Mouse (Mus musculus): Measurements from ENCODE around the gene Plekhg5. TPM values are rescaled to one million over a fixed set of nuclear protein-coding genes. Genes with fewer than 3 reads are reported as not detected.

Gene Plekhg5
- polyA plus RNA-seq, 1 experiment = 12.7 TPM

DNA sequence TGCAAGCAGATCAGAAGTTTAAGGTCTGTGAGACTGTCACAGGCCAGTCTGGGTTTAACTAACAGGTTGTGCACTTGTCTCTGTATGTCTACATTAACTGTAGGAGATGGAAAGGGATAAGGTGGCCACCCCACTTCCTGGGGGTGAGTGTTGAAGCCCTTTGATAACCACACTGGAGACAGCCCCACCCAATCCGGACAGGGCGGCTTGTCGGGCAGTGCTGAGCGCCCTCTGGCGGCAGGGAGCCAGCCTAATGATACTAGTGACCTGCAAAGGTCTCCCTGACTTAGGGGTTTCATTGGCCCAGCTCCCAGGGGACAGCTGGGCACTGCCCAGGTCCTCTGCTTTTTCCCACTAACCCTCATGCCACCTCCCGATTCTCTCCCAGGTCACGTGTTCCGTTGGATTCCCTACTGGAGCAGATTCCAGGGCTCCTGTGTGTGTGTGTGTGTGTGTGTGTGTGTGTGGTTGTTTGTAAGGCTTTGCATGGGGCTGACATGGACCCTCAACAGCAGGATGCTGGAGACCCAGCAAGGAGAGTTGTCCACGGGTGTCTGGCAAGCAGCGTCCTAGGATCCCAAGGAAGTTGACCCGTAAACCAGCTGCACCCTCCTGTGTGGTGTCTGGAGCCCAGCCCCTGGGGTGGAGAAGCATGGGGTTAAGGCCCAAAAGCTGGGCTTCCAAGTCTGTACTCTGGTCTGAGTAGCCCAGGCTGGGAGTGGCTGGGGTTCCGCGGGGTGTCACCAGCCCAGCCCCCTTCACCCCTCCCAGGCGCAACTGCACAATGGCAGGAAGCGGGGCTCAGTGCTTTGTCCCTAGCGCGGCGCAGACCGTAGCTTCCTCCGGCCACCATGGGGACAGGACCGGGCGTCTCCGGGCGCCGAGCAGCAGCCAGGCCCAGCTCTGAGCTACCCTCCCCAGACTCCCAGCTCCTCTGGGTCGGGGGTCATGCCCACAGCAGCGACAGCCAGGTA, 23.9 kb downstream of the Plekhg5 start:
- no peak for DNase-seq (ENCODE audit: low read depth, low spot score)
- WGBS = 49% methylated on average over 27 of the region's 27 CpGs

- DNase-seq (ENCODE audit: low read depth, low spot score) = no peak
These were observed 24.6 kb downstream of the Plekhg5 start for GRCm38 (mm10) chr4:152096927-152097326.

DNA sequence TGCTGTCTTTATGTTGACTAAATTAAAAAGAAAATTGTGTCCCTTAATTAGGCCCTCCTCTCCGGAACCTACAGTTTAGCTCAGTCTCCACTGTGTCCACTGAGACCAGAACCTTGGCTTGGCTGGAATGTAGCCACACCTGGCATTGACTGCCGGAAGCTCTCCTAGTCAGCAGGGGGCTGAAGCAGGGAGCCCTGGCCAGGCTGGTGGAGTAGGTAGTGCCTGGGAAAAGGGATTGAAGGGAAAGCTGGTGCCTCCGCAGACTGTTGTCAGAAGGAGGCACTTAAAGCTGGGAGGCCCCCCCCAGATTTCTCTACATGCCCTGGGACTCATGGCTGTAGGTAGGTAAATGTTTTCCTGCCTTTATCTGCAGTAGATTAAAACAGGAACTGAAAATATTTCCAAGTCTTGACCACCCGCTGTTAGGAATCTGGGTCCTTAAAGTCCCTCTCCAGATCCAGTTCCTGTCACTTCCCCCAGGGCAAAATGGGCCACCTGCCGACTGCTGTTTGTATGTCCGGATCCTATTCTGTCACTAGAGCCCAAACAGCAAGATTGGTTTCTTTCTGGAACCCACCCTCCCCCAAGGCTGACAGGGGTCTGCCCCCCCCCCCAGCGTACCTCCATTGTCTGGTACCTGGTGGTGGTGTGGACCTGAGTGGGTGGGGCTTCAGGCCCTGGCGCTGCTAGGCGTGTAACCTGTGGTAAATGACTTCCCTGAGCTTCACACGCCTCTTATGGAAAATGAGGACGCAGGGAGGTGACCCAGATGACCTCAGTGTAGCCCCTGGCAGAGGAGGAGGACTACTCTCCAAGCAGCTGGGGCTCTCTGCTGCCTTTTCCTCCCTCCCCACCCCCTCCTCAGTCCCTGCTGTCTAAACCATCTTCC, 25.9 kb downstream of the Plekhg5 start:
- WGBS = 56% methylated on average over 11 of the region's 11 CpGs
- DNase-seq (ENCODE audit: low read depth, low spot score) = no peak

More at GRCm38 (mm10) chr4:152096927-152097326, 24.6 kb downstream of the Plekhg5 start:
- 79% methylated on average over 6 of the region's 6 CpGs for WGBS

DNA sequence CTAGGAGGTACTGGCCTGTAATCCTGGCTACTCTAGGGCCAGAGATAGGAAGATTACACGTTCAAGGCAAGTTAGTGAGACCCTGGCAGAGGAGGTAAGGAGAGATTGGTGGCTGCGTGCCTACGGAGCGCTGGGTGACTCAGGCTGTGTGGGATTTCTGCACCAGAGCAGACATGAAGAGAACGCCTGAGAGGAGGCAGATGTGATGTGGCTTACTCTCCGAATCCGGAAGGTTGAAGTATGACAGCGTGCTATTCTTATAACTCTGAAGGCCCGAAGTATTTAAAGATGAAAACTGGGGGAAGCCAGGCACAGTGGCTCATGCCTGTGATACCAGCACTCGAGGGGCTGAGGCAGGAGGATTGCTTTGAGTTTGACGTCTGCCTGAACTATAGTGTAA, 28.2 kb downstream of the Plekhg5 start:
- 76% methylated on average over 11 of the region's 11 CpGs for WGBS
- DNase-seq (ENCODE audit: low read depth, low spot score) = no peak

- no peak for DNase-seq (ENCODE audit: low read depth, low spot score)
- 68% methylated on average over 7 of the region's 7 CpGs for WGBS
These were observed 28.9 kb downstream of the Plekhg5 start for GRCm38 (mm10) chr4:152101081-152101653.

GRCm38 (mm10) chr4:152101921-152102320, 29.6 kb downstream of the Plekhg5 start:
- DNase-seq (ENCODE audit: low read depth, low spot score) = no peak
- WGBS = 96% methylated on average over 16 of the region's 16 CpGs

DNA sequence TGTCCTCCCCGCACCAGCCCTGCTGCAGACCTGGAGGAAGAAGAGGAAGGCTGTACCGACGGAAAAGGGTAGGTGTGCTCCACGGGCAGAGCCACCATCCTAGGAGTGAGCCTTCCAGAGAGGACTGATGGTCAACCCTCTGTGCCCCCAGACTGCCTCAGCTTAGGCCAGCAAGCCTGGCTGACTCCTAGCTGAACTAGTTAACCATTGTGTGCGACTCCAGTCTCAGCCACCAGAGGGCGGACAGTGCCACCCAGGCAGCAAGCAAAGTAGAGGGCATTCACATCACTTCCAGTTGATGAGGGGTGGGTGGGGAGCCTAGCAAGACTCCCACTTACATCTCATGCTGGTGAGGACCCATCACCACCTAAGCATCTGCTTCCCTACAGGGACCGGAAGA, 30.7 kb downstream of the Plekhg5 start:
- WGBS = 52% methylated on average over 7 of the region's 7 CpGs
- no peak for DNase-seq (ENCODE audit: low read depth, low spot score)

DNA sequence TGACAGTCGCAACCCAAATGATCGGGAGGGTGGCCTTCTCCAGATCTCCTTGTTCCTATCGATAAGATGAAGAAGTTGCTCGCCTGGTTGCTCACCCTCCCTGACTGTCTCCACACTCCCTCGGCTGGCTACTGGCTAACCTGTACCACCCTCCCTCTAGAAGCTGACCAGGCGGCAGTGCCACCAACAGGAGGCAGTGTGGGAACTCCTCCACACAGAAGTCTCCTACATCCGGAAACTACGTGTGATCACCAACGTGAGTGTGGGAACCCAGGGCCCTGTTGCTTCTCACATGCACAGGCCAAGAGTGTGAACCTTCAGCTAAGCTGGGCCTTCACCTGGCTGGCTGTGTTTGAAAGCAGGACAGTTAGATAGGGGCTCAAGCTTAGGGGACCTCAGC, 34.4 kb downstream of the Plekhg5 start:
- no peak for DNase-seq (ENCODE audit: low read depth, low spot score)
- WGBS = 71% methylated on average over 9 of the region's 9 CpGs

- WGBS = 24% methylated on average over 24 of the region's 24 CpGs
- no peak for DNase-seq (ENCODE audit: low read depth, low spot score)
These were observed 35.2 kb downstream of the Plekhg5 start for GRCm38 (mm10) chr4:152107493-152107892.

GRCm38 (mm10) chr4:152107971-152108509, 35.7 kb downstream of the Plekhg5 start:
- 33% methylated on average over 30 of the region's 30 CpGs for WGBS
- no peak for DNase-seq (ENCODE audit: low read depth, low spot score)

DNA sequence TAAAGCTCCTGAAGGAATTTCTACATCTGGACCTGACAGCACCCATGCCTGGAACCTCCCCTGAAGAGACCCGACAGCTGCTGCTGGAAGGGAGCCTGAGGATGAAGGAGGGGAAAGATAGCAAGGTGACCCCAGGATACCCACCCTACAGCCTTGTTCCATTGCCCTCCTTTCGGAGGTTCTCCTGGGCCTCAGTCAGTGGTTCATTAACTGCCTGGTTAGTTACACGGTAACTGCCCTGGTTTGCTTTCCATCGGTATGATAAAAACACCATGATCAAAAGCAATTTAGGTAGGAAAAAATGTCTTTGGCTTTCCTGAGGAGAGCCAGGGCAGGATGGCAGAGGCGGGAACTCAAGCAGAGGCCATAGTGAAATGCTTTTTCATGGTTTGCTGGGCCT, 36.4 kb downstream of the Plekhg5 start:
- 94% methylated on average over 5 of the region's 5 CpGs for WGBS
- DNase-seq (ENCODE audit: low read depth, low spot score) = no peak

GRCm38 (mm10) chr4:152109509-152109908, 37.2 kb downstream of the Plekhg5 start:
- 71% methylated on average over 3 of the region's 3 CpGs for WGBS
- no peak for DNase-seq (ENCODE audit: low read depth, low spot score)

DNA sequence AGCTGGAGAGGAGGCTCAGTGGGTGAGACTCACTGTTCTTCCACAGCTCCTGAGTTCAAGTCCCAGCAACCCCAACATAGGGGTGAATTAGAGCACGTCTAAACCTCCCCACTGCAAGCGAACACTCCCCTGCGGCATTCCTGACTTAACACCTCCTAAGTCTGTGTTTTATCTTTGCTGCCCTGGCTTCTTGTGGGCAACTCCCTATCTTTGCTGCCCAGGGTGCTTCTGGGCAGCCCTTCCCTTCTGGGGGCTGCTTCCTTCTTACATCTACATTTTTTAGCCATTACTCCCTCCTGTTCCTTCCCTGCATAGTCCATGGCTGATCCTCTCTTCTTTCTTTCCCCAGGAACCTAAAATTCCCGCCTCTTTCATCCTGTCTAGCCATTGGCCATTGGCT, 38.4 kb downstream of the Plekhg5 start:
- DNase-seq (ENCODE audit: low read depth, low spot score) = no peak
- WGBS = 95% methylated on average over 4 of the region's 4 CpGs

GRCm38 (mm10) chr4:152112329-152112728, 40.0 kb downstream of the Plekhg5 start:
- WGBS = 85% methylated on average over 9 of the region's 9 CpGs
- DNase-seq (ENCODE audit: low read depth, low spot score) = no peak

- 90% methylated on average over 16 of the region's 16 CpGs for WGBS
- DNase-seq (ENCODE audit: low read depth, low spot score) = no peak
These were observed 41.8 kb downstream of the Plekhg5 start for GRCm38 (mm10) chr4:152114080-152114479.

- 31% methylated on average over 30 of the region's 30 CpGs for WGBS
- DNase-seq (ENCODE audit: low read depth, low spot score) = no peak
These were observed 43.8 kb downstream of the Plekhg5 start, which contains the start of gene Tnfrsf25 for GRCm38 (mm10) chr4:152115921-152116612. Gene Tnfrsf25 (plus strand): TSS chr4:152115934.

DNA sequence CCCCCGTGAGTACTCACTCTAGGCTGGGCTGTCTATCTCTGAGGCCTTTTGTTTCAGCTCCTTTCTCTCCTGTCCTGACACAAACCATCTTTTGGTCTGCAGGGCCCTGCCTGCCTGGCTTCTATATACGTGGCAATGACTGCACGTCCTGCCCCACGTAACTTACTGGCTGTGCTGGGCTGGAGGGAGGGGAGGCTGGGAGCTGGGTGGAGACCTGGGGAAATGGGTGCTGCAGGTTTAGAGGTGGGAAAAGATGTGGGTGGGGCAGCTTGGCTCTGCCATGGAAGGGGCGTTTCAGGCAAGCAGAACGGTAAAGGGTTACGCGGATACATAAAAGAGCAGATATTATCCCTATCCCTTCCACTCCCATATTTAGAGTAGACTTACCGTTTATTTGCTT, 45.2 kb downstream of the Plekhg5 start:
- WGBS = 38% methylated on average over 9 of the region's 9 CpGs
- DNase-seq (ENCODE audit: low read depth, low spot score) = no peak

GRCm38 (mm10) chr4:152119396-152120292, 47.3 kb downstream of the Plekhg5 start:
- no peak for DNase-seq (ENCODE audit: low read depth, low spot score)
- 33% methylated on average over 39 of the region's 39 CpGs for WGBS
